Mouse (Mus musculus): ENCODE data around the gene Aim2. TPM values are rescaled to one million over a fixed set of nuclear protein-coding genes. Genes with fewer than 3 reads are reported as not detected.

Aim2 gene
- polyA plus RNA-seq, 2 experiments, result 3.3 to 4.4 TPM

GRCm38 (mm10) chr1:173377380-173378112, 26.9 kb downstream of the Aim2 start:
- 22% methylated on average over 13 of the region's 13 CpGs for WGBS (ENCODE audit: insufficient replicate concordance)
- H3K36me3 ChIP-seq (replicated peaks; ENCODE audit: control insufficient read depth, insufficient read depth, low read depth), result no peaks in the 10 kb centered on the region
- DNase-seq (ENCODE audit: low read depth in 3 of 3, low spot score in 3 of 3), result no peak
- TF ChIP-seq EP300 (IDR thresholded peaks at IDR 0.05; ENCODE audit: low read depth) (no peak), CTCF (IDR thresholded peaks at IDR 0.05; ENCODE audit: low read depth) (peak; percentile 87)
- no peaks in the 10 kb centered on the region for H3K27me3 ChIP-seq (ENCODE audit: control insufficient read depth, insufficient read depth, low read length)
- ATAC-seq (ENCODE audit: insufficient read depth), result peak; percentile 59; the same call in 1 of the 2 replicates
- no peak overlapping the region for H3K4me2 ChIP-seq (ENCODE audit: low read depth)
- no peak overlapping the region for H3K9ac ChIP-seq (replicated peaks)
- H3K27ac ChIP-seq, result no peak overlapping the region
- no peaks in the 10 kb centered on the region for H3K4me1 ChIP-seq (replicated peaks; ENCODE audit: control insufficient read depth in 2 of 2, insufficient read depth in 2 of 2, low read length in 1 of 2)
- H3K4me3 ChIP-seq (ENCODE audit: insufficient read depth in 1 of 2, low read depth in 2 of 2, low read length in 2 of 2), result no peak overlapping the region
- H3K9me3 ChIP-seq (ENCODE audit: control insufficient read depth, low read length), result no peaks in the 10 kb centered on the region

- no peaks in the 10 kb centered on the region for H3K36me3 ChIP-seq (replicated peaks; ENCODE audit: control insufficient read depth, insufficient read depth, low read depth)
- no peak overlapping the region for H3K4me2 ChIP-seq (ENCODE audit: low read depth)
- 68% methylated on average over 6 of the region's 6 CpGs for WGBS (ENCODE audit: insufficient replicate concordance)
- DNase-seq (ENCODE audit: low read depth in 3 of 3, low spot score in 3 of 3), result no peak
- H3K4me1 ChIP-seq (replicated peaks; ENCODE audit: control insufficient read depth in 2 of 2, insufficient read depth in 2 of 2, low read length in 1 of 2), result no peaks in the 10 kb centered on the region
- no peak for TF ChIP-seq CTCF (IDR thresholded peaks at IDR 0.05; ENCODE audit: low read depth)
- no peak overlapping the region for H3K27ac ChIP-seq
- no peaks in the 10 kb centered on the region for H3K9me3 ChIP-seq (ENCODE audit: control insufficient read depth, low read length)
- no peak for ATAC-seq (ENCODE audit: insufficient read depth)
- H3K4me3 ChIP-seq (ENCODE audit: insufficient read depth in 1 of 2, low read depth in 2 of 2, low read length in 2 of 2), result no peak overlapping the region
- no peak overlapping the region for H3K9ac ChIP-seq (replicated peaks)
- no peaks in the 10 kb centered on the region for H3K27me3 ChIP-seq (ENCODE audit: control insufficient read depth, insufficient read depth, low read length)
These were observed 30.8 kb downstream of the Aim2 start for GRCm38 (mm10) chr1:173381436-173381835.

DNA sequence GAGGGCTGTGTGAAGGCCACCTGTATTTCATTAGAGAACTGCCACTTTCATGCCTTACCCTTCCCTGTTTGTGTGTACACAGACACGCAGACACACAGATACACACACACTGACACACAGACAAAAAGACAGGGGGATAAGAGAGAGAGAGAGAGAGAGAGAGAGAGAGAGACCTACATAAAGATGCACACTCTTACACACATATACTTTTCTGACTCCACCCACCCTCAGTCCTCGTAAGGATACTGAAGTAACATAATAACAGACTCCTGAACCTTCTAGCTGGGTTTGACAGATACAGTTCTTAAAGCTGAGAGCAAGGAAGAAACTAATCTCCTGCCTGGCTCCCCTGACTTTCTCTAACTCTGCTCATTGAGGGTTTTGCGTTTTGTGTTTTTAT, 38.8 kb downstream of the Aim2 start:
- Histone ChIP-seq H3K4me1 (replicated peaks; ENCODE audit: control insufficient read depth in 2 of 2, insufficient read depth in 2 of 2, low read length in 1 of 2) (no peaks in the 10 kb centered on the region), H3K4me2 (ENCODE audit: low read depth) (no peak overlapping the region), H3K27ac (no peak overlapping the region), H3K36me3 (replicated peaks; ENCODE audit: control insufficient read depth, insufficient read depth, low read depth) (no peaks in the 10 kb centered on the region), H3K9ac (replicated peaks) (no peak overlapping the region), H3K4me3 (ENCODE audit: insufficient read depth in 1 of 2, low read depth in 2 of 2, low read length in 2 of 2) (no peak overlapping the region), H3K27me3 (ENCODE audit: control insufficient read depth, insufficient read depth, low read length) (no peaks in the 10 kb centered on the region), H3K9me3 (ENCODE audit: control insufficient read depth, low read length) (no peaks in the 10 kb centered on the region)
- DNase-seq (ENCODE audit: low read depth in 3 of 3, low spot score in 3 of 3) (no peak), ATAC-seq (ENCODE audit: insufficient read depth) (no peak)
- 23% methylated on average over 3 of the region's 3 CpGs for WGBS (ENCODE audit: insufficient replicate concordance)
- TF ChIP-seq EP300 (IDR thresholded peaks at IDR 0.05; ENCODE audit: low read depth) (no peak), CTCF (IDR thresholded peaks at IDR 0.05; ENCODE audit: low read depth) (no peak)

- DNase-seq (ENCODE audit: low read depth in 3 of 3, low spot score in 3 of 3), result no peak
- no peak overlapping the region for H3K4me3 ChIP-seq (ENCODE audit: insufficient read depth in 1 of 2, low read depth in 2 of 2, low read length in 2 of 2)
- WGBS (ENCODE audit: insufficient replicate concordance), result 9% methylated on average over 13 of the region's 13 CpGs
These were observed 39.3 kb downstream of the Aim2 start for GRCm38 (mm10) chr1:173389901-173390401.

DNA sequence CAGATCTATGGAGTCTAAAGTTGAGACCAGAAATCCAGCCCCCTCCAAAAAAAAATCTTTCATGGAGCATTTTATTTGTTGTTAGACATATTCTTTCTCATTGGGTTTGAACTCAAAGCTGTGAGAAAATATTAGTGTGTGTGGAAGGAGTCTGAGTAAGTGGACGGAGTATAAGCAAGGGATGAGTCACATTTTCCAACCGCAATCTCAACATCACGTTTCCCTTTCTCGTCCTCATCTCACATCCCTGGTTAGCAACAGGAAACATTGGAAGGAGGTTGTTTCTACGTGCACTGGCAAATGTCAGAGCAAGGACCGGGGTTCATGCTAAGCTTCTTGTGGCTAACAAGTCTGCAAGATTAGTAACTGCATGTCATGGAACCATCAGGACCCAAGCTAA, 41.1 kb downstream of the Aim2 start:
- DNase-seq (ENCODE audit: low read depth in 3 of 3, low spot score in 3 of 3) (no peak), ATAC-seq (ENCODE audit: insufficient read depth) (no peak)
- H3K4me2 ChIP-seq (ENCODE audit: low read depth), result no peak overlapping the region
- 40% methylated on average over 6 of the region's 6 CpGs for WGBS (ENCODE audit: insufficient replicate concordance)
- no peak overlapping the region for H3K4me3 ChIP-seq (ENCODE audit: insufficient read depth in 1 of 2, low read depth in 2 of 2, low read length in 2 of 2)
- H3K27me3 ChIP-seq (ENCODE audit: control insufficient read depth, insufficient read depth, low read length), result no peaks in the 10 kb centered on the region
- H3K4me1 ChIP-seq (replicated peaks; ENCODE audit: control insufficient read depth in 2 of 2, insufficient read depth in 2 of 2, low read length in 1 of 2), result no peaks in the 10 kb centered on the region
- TF ChIP-seq EP300 (IDR thresholded peaks at IDR 0.05; ENCODE audit: low read depth), result no peak
- TF ChIP-seq CTCF (IDR thresholded peaks at IDR 0.05; ENCODE audit: low read depth), result no peak
- no peak overlapping the region for H3K9ac ChIP-seq (replicated peaks)
- H3K36me3 ChIP-seq (replicated peaks; ENCODE audit: control insufficient read depth, insufficient read depth, low read depth), result no peaks in the 10 kb centered on the region
- H3K27ac ChIP-seq, result no peak overlapping the region
- no peaks in the 10 kb centered on the region for H3K9me3 ChIP-seq (ENCODE audit: control insufficient read depth, low read length)

More at GRCm38 (mm10) chr1:173389901-173390401, 39.3 kb downstream of the Aim2 start:
- TF ChIP-seq CTCF (IDR thresholded peaks at IDR 0.05; ENCODE audit: low read depth) (no peak), EP300 (IDR thresholded peaks at IDR 0.05; ENCODE audit: low read depth) (no peak)
- Histone ChIP-seq H3K9me3 (ENCODE audit: control insufficient read depth, low read length) (no peaks in the 10 kb centered on the region), H3K27me3 (ENCODE audit: control insufficient read depth, insufficient read depth, low read length) (no peaks in the 10 kb centered on the region), H3K4me2 (ENCODE audit: low read depth) (no peak overlapping the region), H3K9ac (replicated peaks) (no peak overlapping the region), H3K4me1 (replicated peaks; ENCODE audit: control insufficient read depth in 2 of 2, insufficient read depth in 2 of 2, low read length in 1 of 2) (no peaks in the 10 kb centered on the region), H3K27ac (no peak overlapping the region), H3K36me3 (replicated peaks; ENCODE audit: control insufficient read depth, insufficient read depth, low read depth) (no peaks in the 10 kb centered on the region)
- no peak for ATAC-seq (ENCODE audit: insufficient read depth)
